Mouse (Mus musculus) telencephalon, adult 2 months (tissue): ENCODE measurements around the gene Cuedc1.

Experiments
- DNase-seq: peaks from one replicate; pipeline ENCODE4 v3.0.0-alpha.2; 2011; ENCODE audit warnings: low read depth, low spot score

Cuedc1 gene

DNA sequence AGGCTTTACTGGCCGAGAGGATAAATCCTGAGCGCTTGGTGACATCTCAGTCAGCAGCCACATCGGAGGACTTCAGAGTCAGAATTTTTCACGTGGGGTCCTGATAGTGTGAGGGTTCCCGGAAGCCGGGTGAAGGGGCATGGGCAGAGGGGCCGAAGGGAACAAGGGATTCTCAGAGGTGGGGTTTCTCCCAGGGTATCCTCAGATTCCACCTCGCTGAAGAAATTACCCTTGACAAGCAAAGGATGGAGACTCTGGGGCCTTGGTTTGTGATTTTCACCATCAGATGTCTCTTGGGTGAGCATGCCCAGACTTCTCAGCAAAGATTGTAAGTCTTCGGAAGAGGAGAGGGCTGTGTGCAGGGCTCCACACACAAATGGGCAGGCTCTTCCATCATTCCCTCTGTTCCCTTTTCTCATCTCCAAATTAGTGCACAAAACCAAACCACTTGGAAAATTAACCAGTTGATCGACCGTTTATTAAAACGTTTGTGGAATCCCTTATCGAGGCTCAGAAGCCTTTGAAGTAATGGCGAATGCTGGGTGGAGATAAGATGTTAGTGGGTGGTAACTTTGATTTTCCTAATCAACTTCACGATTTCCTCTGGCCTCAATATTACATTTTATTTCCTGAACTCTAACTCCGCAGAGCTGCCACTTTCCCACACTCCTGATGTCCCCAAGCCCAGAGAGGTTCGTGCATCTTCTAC, at the start of gene Cuedc1:
Gene Cuedc1 (plus strand): TSS at position 38 of the 709 bp plus-strand sequence.
- no peak for DNase-seq

DNA sequence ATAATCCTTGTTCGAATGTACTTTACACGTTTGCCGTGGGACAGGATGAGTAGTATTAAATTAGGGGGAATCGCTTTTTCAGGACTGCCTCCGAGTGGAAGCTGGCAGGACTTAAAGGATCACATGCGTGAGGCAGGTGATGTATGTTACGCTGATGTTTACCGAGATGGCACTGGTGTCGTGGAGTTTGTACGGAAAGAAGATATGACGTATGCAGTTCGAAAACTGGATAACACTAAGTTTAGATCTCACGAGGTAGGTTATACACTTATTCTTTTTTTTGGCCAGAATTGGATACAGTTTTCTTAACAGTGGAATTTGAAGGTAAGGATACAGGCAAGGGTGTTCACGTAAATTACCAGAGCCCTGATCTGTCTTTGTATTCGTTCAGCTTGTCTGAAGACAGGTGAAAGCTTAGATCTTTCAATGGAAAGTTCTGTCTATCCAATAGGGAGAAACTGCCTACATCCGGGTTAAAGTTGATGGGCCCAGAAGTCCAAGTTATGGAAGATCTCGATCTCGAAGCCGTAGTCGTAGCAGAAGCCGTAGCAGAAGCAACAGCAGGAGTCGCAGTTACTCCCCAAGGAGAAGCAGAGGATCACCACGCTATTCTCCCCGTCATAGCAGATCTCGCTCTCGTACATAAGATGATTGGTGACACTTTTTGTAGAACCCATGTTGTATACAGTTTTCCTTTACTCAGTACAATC, 48.7 kb upstream of the Cuedc1 start:
- no peak for DNase-seq

DNA sequence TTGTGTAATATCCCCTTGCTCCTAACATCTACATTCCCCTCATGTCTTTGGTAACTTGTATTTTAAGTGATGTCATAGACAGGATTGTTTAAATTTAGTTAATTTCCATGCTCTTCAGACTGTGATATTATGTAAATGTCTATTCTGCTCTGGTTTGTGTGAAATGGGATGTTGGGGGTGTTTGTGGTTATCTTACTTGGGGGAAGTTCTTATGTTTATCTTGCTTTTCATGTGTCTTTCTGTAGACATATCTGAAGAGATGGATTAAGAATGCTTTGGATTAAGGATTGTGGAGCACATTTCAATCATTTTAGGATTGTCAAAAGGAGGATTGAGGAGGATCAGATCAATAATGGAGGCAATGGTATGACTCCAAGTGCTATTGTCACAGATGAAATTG, 48.1 kb upstream of the Cuedc1 start:
- no peak for DNase-seq

DNA sequence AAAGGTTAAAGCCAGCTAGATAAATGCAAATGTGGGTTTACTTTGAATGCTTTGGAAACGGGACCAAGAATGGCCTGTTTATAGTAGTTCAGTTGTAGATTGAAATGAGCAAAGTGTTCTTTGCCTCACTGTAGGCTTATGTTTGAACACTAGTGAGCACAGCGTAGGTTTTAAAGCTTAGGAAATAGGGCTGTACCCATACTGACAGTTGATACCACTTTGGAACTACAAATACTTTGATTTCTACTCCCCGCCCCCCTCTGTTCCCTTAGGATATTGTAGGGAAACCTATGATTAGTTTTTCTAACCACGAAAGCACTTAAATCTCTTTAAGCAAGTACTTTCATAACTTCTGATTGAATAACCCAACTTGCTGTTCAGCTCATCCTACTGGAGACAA, 45.2 kb upstream of the Cuedc1 start:
- no peak for DNase-seq

DNA sequence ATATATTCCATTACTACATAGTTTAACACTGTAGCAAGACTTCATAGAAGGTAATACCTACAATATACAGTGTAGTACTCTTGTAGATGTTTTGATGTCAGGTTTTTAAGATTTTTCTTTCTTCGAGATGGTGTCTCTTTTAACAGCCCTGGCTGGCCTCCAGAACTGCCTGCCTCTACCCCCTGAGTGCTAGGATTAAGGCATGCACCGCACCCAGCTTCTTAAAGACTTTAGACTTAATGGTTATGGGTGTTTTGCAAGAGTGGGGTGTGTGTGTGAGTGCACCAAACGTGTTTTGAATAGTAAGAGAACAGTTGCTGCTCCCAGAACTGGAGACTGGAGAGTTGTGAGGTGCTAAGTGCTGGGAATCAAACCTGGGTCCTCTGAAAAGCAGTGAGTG, 44.0 kb upstream of the Cuedc1 start:
- no peak for DNase-seq

DNA sequence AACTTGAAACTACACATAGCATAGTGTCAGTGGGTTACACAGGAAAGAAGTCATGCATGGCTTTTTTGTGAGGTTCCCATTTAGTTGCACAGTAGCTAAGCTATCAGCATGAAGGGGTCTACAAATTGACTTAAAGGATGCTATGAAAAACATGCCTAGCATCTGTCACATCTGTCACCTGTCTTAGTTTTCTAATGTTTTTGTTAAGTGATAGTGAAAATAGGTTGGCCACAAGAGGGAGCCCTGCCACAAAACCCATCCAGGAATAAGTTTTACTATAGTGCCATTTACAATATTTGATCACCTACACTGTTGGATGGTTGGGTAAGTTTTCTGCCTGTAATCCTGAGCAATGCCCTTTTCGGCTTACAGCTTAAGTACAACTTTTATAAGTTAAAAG, 43.3 kb upstream of the Cuedc1 start:
- DNase-seq: no peak

DNA sequence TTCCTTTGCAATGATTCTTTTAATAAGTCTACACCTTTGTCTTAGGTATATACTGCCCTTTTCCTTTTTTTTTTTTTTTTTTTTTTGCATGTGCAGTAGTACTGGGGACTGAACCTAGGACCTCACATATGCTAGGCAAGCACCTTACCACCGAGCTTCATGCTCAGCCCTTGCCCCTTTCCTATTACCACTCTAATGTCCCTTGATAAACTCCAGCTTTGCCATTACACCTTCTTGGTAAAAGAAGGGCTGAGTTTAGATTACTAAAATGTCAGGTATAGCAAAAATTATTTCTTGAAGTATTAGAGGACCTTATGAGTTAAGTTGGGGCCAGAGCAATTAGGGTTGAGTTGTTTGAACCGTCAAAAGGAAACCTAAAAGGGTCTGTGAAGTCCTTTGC, 42.1 kb upstream of the Cuedc1 start:
- no peak for DNase-seq

DNA sequence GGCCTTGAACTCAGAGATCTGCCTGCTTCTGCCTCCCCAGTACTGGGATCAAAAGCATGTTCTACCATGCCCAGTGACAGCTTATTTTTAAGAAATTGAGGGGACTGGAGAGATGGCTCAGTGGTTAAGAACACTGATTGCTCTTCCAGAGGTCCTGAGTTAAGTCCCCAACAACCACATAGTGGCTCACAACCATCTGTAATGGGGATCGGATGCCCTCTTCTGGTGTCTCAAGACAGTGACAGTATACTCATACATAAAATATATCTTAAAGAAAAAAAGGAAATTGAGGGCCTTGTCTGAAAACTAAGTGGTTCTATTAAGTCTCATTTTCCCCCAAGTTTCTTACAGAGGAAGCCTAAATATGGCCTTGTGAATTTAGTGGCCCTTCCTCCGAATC, 40.1 kb upstream of the Cuedc1 start:
- no peak for DNase-seq

DNA sequence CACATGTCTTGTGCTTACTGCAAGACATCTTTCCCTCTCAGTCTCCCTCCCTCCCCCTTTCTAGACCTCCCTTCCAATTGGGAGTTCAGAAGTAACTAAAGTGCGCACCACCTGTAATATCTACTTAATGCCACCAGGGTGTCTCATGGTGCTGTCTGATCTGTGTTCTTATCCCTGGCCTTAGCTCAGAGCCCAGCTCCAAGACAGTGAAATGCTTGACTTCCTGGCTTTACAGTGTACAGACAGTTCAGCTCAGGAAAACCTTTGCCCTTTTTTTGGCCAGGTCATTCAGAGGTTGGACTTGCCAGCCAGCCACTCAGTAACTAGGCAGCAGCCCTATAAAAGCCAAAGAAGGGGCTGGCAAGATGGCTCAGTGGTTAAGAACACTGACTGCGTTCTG, 38.7 kb upstream of the Cuedc1 start:
- DNase-seq: no peak

DNA sequence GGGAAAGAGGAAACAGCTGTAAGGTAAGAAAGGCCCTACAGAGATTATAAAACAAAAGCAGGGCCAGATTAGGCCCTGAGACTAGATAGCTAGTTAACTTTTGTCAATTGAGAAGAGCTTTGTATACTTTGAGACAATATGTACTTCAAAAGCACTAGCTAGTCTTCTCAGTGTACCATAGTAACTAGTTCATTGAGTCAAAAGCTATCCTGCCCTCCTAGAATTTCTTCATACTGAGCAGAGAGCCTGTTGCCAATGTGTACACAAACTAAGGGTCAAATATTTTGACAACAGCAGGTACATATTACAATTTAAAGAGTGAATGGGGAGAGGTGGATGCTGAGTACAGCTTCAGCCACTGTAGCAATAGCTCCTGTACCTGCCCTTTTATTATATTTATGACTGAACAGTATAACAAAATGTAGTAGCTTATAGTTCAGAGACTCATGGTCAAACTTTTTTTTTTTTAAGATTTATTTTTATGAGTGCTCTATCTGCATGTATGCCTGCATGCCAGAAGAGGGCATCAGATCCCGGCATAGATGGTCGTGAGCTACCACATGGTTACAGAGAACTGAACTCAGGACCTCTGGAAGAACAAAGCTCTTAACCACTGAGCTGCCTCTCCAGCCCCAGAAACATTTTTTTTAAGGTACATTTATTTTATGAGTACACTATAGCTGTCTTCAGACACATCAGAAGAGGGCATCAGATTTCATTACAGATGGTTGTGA, 35.8 kb upstream of the Cuedc1 start:
- no peak for DNase-seq

DNA sequence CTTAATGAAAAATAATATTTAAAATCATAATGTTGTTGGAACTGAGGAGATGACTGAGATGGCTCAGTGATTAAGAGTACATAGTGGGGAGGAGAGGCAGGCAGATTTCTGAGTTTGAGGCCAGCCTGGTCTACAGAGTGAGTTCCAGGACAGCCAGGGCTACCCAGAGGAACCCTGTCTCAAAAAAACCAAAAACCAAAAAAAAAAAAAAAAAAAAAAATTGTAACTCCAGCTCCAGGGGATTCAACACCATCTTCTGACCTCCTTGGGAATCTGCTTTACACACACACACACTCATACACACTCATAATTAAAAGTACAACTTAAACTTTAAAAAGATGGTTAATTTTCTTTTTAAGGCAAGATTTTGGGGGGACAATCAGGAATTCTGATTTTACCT, 32.1 kb upstream of the Cuedc1 start:
- DNase-seq: no peak

DNA sequence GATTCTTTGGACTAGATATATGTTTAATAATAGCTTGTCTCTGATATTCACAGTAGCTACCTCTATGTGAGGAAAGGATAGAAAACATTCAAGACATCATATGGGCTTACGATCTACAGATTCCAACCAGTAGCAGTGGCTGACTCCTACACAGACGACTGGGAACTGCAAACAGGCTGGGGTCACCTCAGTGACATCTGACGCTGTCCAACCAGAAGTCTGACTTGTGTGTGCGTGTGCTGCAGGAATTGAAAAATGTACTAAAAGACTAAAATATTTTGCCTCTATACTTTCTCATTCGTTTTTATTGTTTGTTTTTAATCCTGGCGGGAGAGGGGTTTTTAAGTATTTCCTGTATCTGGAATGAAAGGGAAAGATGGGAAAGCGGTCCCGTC, 30.7 kb upstream of the Cuedc1 start:
- no peak for DNase-seq

DNA sequence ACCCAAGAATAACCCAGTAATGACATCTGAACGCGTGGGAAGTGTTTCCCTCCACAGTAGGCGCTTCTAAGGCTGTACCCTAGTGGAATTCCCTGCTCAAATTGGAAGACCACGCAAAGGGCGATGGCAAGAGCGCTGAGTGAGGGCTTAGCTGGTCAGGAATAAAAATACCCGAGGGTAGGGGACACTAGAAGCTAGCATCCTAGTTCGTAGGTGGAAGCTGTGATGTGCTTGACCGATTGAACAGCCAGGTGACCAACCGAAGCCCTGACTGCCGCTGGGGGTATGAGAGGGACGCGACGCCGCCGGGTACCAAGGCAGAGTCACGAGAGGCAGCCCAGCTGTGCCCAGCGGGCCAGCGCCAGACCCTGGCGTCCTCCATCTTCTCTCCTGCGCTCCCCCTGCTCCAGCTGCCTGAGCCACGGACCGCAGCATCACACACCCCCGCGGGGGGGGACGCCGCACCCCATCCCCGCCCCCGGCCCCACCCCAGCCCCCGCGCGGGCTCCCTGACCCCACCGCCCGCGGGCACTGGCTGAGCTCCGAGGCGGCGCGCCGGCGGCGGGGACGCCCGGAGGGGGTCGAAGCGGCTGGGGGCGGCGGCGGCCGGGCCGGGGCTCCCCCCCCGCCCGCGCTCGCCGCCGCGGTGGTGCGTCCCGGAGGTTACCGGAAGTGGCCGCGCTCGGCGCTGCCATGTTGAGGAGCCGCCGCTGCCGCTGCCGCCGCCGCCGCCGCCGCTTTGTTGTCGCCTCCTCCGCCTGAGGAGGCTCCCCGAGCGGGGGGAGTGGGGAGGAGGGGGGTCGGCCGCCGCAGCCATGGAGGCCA, 30.1 kb upstream of the Cuedc1 start, which contains the start of gene Vezf1:
Gene Vezf1 (plus strand): TSS at position 694 of the 825 bp plus-strand sequence.
- DNase-seq: no peak

DNA sequence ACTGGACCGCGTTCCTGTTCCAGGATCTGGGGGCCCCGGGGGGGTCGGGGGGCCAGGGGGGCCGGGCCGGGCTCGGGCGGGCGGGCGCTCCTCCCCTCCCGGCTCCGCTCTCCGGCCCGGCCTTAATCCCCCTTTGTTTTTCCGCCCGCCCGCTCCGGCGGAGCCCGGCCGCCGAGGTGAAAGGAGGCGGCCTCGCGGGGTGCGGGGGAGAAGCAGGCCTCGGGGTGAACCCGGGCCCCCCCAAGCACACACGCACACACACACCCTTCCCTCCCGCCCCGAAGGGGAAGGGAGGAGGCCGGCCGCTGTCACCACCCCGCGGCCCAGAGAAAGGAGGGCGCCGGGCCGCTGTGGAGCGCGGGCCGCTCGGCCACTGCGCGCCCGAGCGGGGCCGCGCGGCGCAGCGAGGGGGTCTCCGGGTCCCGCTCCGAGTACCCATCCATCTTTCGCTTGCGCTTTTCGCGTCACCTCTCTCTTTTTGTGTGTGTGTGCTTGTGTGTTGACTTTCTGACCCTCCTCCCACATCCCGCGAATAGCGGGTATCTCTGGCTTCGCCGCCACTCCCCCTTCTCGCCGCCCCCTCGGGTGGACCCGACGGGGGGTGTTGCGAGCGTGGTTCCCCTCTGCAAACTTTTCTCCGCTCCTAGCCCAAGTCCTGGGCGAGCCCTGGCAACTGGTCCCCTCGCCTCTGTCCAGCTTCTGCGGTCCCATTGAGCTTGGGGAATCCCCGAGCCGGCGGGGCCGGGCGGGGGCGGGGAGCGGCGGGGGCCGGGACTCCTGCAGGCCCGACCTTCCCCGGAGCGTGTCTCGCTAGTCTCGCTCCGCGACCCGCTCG, 29.2 kb upstream of the Cuedc1 start:
- DNase-seq: no peak

DNA sequence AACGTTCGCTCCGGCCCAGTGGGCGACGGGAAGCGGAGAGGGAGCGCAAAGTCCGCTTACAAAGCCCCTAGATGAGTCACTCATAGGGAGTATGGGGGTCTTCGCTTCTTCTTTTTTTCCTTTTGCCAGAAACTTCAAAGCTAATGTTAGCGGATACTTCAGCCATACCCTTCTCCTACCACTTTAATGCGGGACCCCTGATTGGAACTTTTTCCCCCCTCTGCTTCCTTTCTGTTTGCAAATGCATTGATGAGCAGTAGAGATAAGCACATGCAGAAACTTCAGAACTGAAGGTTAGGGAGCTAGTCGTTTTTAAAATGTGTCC, 28.6 kb upstream of the Cuedc1 start:
- no peak for DNase-seq

DNA sequence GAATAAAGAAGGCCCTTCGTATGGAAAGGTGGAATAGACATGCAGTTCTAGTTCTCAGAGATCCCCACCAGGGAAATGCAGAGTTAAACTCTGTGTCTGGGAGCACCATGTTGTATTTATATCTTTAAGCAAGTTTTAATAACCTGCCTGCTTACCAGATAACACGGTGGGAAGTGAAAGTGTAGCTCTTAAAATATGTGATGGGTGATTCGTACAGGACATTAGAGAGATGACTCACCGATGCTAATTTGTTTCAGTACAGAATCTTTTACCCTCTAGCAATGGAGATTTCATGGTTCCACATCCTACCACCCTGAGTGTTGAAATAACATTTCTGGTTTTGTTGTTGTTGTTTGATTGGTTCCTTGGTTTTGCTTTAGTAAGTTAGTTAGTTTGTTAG, 27.5 kb upstream of the Cuedc1 start:
- no peak for DNase-seq

DNA sequence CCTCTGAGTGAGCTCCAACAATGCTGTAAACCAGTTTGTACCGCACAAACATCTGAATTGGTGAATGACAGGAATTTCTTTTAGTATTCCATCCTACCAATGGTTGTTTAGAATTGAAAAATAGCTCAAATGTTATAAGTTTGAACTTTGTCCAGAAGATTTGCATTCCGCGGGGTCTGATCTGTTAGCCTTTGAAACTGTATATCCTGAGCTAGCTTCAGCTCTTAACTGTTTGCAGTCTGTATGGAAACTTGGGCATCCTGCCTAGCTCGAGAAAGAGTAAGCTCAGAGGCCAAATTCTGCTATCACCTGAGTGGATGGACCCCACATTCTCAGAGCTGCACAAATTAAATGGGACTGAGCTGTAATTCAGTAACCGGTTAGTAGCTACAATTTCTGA, 26.7 kb upstream of the Cuedc1 start:
- no peak for DNase-seq

DNA sequence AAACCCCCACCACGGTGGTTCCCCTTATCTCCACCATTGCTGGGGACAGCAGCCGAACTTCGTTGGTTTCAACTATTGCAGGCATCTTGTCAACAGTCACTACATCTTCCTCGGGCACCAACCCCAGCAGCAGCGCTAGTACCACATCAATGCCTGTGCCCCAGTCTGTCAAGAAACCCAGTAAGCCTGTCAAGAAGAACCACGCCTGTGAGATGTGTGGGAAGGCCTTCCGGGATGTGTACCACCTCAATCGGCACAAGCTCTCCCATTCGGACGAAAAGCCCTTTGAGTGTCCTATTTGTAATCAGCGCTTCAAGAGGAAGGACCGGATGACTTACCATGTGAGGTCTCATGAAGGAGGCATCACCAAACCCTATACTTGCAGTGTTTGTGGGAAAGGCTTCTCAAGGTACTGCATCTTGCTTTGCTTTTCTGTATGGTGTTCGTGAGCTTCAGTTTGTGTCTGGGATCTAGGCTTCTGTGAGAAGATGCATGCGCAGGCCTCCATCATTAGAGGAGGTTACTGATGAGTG, 24.4 kb upstream of the Cuedc1 start:
- no peak for DNase-seq

DNA sequence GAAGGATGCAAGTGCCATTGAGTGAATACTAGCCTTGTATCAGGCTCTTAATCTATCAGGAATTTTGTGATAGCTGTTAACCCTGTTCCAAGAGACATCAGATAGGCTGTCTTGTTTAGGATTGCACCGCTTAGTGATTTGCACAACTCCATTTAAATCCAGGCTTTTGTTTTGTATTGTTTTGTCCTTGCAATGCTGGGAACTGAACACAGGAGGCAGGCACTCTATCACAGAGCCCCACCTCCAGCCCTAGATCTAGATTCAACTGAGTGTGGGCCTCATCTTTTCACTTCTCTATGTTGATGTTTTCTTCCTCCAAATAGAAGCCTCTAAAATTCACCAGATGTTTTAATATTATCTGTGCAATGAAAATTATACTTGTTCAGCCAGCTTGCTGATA, 22.2 kb upstream of the Cuedc1 start:
- DNase-seq: no peak

DNA sequence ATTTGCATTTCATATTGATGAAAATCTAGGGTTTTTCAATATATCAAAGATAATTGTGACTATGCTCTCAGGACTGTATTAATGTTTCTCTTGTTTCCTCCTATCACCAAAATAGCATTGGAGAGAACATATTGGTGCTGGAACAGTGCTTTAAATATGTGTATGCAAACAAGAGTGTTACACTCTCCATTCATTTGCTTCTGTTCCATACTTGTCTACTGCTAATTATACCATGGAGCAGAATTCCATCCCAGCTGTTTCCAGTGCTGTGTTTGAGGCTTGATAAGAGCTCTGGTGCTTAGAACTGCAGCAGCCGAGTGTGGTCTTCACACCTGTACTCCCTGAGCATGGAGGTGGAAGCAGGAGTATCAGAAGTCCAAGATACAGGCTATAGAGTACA, 21.5 kb upstream of the Cuedc1 start:
- DNase-seq: peak; percentile 27

DNA sequence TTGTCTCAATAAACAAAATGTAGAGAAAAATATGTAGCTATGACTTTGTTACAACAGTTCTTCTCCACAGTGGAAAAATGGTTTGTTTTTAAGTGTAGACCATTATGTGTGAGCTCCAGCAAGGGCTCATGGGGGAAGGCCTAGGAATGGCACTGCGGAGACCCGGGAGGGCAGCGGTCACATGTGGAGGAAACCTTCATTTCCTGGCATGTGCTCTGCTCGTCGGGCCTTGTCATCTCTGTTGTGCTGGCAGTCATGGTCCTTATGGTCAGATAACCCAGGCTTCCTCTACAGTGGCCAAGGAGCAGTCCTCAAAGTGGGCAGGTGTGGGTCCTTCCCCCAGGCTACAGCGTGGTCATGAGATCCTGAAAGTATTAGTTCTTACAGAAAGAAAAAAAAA, 14.2 kb upstream of the Cuedc1 start:
- DNase-seq: no peak
